Mouse (Mus musculus) hindbrain, embryonic 13.5 days (tissue): ENCODE measurements at regions not wholly inside any gene's neighbourhood (a gene's known extent, or its start where the extent isn't known, plus 50 kb on each side); places are given as distances from the start of the nearest gene placed in this dataset.

ENCODE experiments used
- ATAC-seq: fragments of 200-750 bp; cut with Nextera tagmentation; 2 replicates; pipeline ENCODE4 v1.8.0; 2017; ENCODE audit warnings: moderate TSS enrichment; ENCODE audit not compliant: low FRiP score
- H3K27ac ChIP-seq: fragments of 300-500 bp; sonication (generic); 2 replicates; pipeline ENCODE4 v1.5.1; 2015; ENCODE audit warnings: inconsistent platforms, mild to moderate bottlenecking, moderate library complexity
- H3K27me3 ChIP-seq: fragments of 300-500 bp; sonication (generic); 2 replicates; pipeline ENCODE4 v1.6.1; 2015; ENCODE audit warnings: mild to moderate bottlenecking, inconsistent platforms
- H3K36me3 ChIP-seq: fragments of 300-500 bp; sonication (generic); 2 replicates; pipeline ENCODE4 v1.6.1; 2015; ENCODE audit warnings: mild to moderate bottlenecking, inconsistent platforms
- H3K4me1 ChIP-seq: fragments of 300-500 bp; sonication (generic); replicated peaks from 2 replicates; pipeline ENCODE4 v1.6.1; 2015; ENCODE audit warnings: inconsistent platforms
- H3K4me2 ChIP-seq: fragments of 300-500 bp; sonication (generic); 2 replicates; pipeline ENCODE4 v1.6.1; 2015; ENCODE audit warnings: inconsistent platforms, mild to moderate bottlenecking, moderate library complexity
- H3K4me3 ChIP-seq: fragments of 300-500 bp; sonication (generic); 2 replicates; pipeline ENCODE4 v1.5.1; 2015; ENCODE audit warnings: mild to moderate bottlenecking, inconsistent platforms
- H3K9ac ChIP-seq: fragments of 300-500 bp; sonication (generic); 2 replicates; pipeline ENCODE4 v1.6.1; 2015; ENCODE audit warnings: mild to moderate bottlenecking, inconsistent platforms
- H3K9me3 ChIP-seq: fragments of 300-500 bp; sonication (generic); 2 replicates; pipeline ENCODE4 v1.6.1; 2016; ENCODE audit warnings: inconsistent platforms
- WGBS: fragments of 180-500 bp; shearing (Covaris S2); methylation state at CpG from one replicate; pipeline ENCODE4 v1.1.7; 2015; 5-methylcytosine and 5-hydroxymethylcytosine counted together

DNA sequence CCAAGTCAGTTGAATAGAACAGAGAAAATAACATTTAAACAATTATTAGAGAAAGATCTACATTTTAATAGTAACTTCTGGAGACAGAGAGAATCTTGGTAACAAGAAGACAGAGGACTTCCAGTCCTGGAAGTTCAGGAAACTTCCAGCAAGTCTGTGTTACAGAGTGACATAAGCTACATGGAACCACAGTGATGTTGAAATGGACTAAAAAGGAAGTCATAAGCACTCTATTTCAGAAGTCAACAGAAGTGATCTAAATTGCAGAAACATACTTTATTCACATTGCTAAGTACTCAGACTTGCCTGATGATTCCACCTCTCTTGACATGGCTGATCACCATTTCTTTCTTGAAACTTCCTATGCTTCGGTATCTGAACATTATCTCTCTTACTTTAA lies 1051.7 kb downstream of the 5730522E02Rik start:
- no peak overlapping the region for H3K9ac ChIP-seq
- no peaks in the 10 kb centered on the region for H3K36me3 ChIP-seq
- no peak overlapping the region for H3K27ac ChIP-seq
- no peak overlapping the region for H3K4me2 ChIP-seq
- no peaks in the 10 kb centered on the region for H3K9me3 ChIP-seq
- no peaks in the 10 kb centered on the region for H3K27me3 ChIP-seq
- no peak for ATAC-seq
- WGBS = 91% methylated on average over 1 of the region's 1 CpGs
- H3K4me1 ChIP-seq = peaks cover 16% of the 10 kb centered on the region
- H3K4me3 ChIP-seq = no peak overlapping the region

DNA sequence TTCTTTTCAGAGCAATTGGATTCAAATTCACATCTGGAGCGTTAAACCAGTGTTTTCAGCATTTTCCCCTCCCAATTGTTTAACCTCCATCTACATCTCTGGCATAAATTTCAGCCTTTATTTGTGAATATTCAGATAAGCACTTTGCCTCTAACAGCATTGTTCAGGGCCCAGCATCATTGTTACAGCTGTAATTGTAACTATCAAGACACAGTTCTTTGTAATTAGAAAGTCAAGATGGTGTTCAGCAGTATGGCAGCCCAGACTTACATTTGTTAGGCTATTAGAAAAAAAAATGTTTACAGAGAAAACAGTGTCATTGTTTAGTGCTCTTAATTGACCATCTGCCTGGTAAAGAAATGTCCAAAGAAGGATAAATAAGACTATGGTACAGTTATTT lies 1042.6 kb downstream of the 5730522E02Rik start:
- WGBS = 80% methylated on average over 1 of the region's 1 CpGs
- H3K27me3 ChIP-seq = no peaks in the 10 kb centered on the region
- no peak for ATAC-seq
- no peak overlapping the region for H3K9ac ChIP-seq
- H3K36me3 ChIP-seq = no peaks in the 10 kb centered on the region
- H3K4me1 ChIP-seq = no peaks in the 10 kb centered on the region
- no peaks in the 10 kb centered on the region for H3K9me3 ChIP-seq
- no peak overlapping the region for H3K4me3 ChIP-seq
- no peak overlapping the region for H3K27ac ChIP-seq
- no peak overlapping the region for H3K4me2 ChIP-seq

DNA sequence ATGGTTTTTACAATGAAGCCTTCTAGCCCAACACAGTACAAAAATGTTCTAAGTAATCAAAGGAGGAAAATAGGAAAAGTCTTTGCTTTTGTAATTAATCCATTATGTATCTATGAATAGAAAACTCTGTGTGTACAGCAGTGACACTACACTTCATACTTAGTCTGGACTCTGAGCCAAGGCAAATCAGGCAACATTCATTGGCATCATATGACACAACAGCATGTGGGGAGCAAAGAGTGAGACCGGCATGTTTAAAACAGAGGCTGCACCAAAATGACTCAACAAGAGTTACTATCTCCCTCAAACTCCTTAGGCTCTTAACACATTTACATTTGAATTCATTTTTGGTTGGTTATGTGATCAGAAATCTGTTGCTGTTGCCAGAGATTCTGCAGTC lies 1039.5 kb downstream of the 5730522E02Rik start:
- Histone ChIP-seq H3K4me1 (no peaks in the 10 kb centered on the region), H3K27ac (no peak overlapping the region), H3K9me3 (no peaks in the 10 kb centered on the region), H3K36me3 (no peaks in the 10 kb centered on the region), H3K4me2 (no peak overlapping the region), H3K9ac (no peak overlapping the region), H3K4me3 (no peak overlapping the region), H3K27me3 (no peaks in the 10 kb centered on the region)
- ATAC-seq = no peak
- 89% methylated on average over 1 of the region's 1 CpGs for WGBS
